Mouse (Mus musculus) liver, adult 2 months (tissue): ENCODE data around the gene Odf4. TPM values are rescaled to one million over a fixed set of nuclear protein-coding genes. Genes with fewer than 3 reads are reported as not detected.
A peak's percentile ranks its signal among the peaks of the same experiment; 100 is the strongest.

Experiments used
- DNase-seq: peaks from one replicate; pipeline ENCODE4 v3.0.0-alpha.2; 2011; ENCODE audit warnings: low read depth, low spot score; ENCODE audit errors: extremely low read depth
- H3K27ac ChIP-seq: fragments of 200-500 bp; replicated peaks from 2 replicates; pipeline ENCODE4 v1.5.1; 2012; ENCODE audit warnings: low read depth, mild to moderate bottlenecking, control low read depth, inconsistent platforms, low read length; ENCODE audit not compliant: insufficient read depth
- H3K27me3 ChIP-seq: fragments of 200-500 bp; 2 replicates; pipeline ENCODE4 v1.6.1; 2012; ENCODE audit warnings: mild to moderate bottlenecking, moderate library complexity, low read length, inconsistent platforms; ENCODE audit not compliant: control insufficient read depth, insufficient read depth
- H3K36me3 ChIP-seq: fragments of 200-500 bp; 2 replicates; pipeline ENCODE4 v1.6.1; 2012; ENCODE audit warnings: low read length, inconsistent platforms; ENCODE audit not compliant: control insufficient read depth, insufficient read depth
- H3K4me1 ChIP-seq: fragments of 200-500 bp; 2 replicates; pipeline ENCODE4 v1.6.1; 2011; ENCODE audit warnings: low read length; ENCODE audit not compliant: control insufficient read depth, insufficient read depth
- H3K4me3 ChIP-seq: fragments of 200-500 bp; 2 replicates; pipeline ENCODE4 v1.5.1; 2011; ENCODE audit warnings: low read depth, mild to moderate bottlenecking, control low read depth, low read length, moderate library complexity; ENCODE audit not compliant: insufficient read depth
- H3K79me2 ChIP-seq: fragments of 200-500 bp; 2 replicates; pipeline ENCODE4 v1.6.1; 2012; ENCODE audit warnings: inconsistent platforms, mild to moderate bottlenecking, low read length, moderate library complexity; ENCODE audit not compliant: control insufficient read depth, insufficient read depth
- H3K9ac ChIP-seq: fragments of 200-500 bp; 2 replicates; pipeline ENCODE4 v1.6.1; 2012; ENCODE audit warnings: low read depth, mild to moderate bottlenecking, control low read depth, inconsistent platforms, low read length
- CTCF ChIP-seq: fragments of 200-500 bp; IDR thresholded peaks from 2 replicates; pipeline ENCODE4 v1.5.1; 2011; ENCODE audit warnings: low read depth, low read length, control low read depth
- POLR2A ChIP-seq: fragments of 200-500 bp; IDR thresholded peaks from 2 replicates; pipeline ENCODE4 v1.6.1; 2011; ENCODE audit warnings: low read length, control low read depth; ENCODE audit not compliant: insufficient read depth; ENCODE audit errors: extremely low read depth
- WGBS: fragments of 180-500 bp; shearing (Covaris S2); methylation state at CpG from one replicate; pipeline ENCODE4 v1.1.7; 2018; 5-methylcytosine and 5-hydroxymethylcytosine counted together
- polyA plus RNA-seq: library from polyadenylated mRNA; depleted of rRNA; stranded (reverse); fragments of >200 nt; gene quantifications from 2 replicates; pipeline ENCODE4 v1.2.3, GENCODE M21; 2012
- total RNA-seq: library from RNA; depleted of rRNA; stranded (reverse); fragments of >200 nt; gene quantifications from 2 replicates; pipeline ENCODE4 v1.2.3, GENCODE M21; 2014

Gene Odf4
- total and polyA plus RNA-seq, 2 experiments = not detected

- peak overlapping the region; percentile 69; the same call in 1 of the 2 replicates for H3K4me3 ChIP-seq
- H3K9ac ChIP-seq = peak overlapping the region; percentile 48
Observed at GRCm38 (mm10) chr11:68956107-68956506, 29.2 kb upstream of the Odf4 start.

GRCm38 (mm10) chr11:68955473-68955872, 28.6 kb upstream of the Odf4 start:
- Histone ChIP-seq H3K9ac (peak overlapping the region; percentile 3; the same call in 1 of the 2 replicates), H3K36me3 (no peaks in the 10 kb centered on the region), H3K27ac (no peak overlapping the region), H3K27me3 (peaks cover 3% of the 10 kb centered on the region; the same call in 1 of the 2 replicates), H3K4me3 (no peak overlapping the region; the same call in 1 of the 2 replicates), H3K4me1 (no peaks in the 10 kb centered on the region), H3K79me2 (no peaks in the 10 kb centered on the region)
- WGBS = 65% methylated on average over 5 of the region's 5 CpGs
- DNase-seq = no peak
- TF ChIP-seq POLR2A (no peak), CTCF (no peak)

More at GRCm38 (mm10) chr11:68956107-68956506, 29.2 kb upstream of the Odf4 start:
- DNase-seq = no peak
- Histone ChIP-seq H3K27ac (peak overlapping the region; percentile 68), H3K4me1 (no peaks in the 10 kb centered on the region), H3K27me3 (peaks cover 2% of the 10 kb centered on the region; the same call in 1 of the 2 replicates), H3K79me2 (no peaks in the 10 kb centered on the region), H3K36me3 (no peaks in the 10 kb centered on the region)
- 55% methylated on average over 3 of the region's 3 CpGs for WGBS
- TF ChIP-seq POLR2A (no peak), CTCF (no peak)

GRCm38 (mm10) chr11:68954408-68954807, 27.5 kb upstream of the Odf4 start:
- peak overlapping the region; percentile 39; the same call in 1 of the 2 replicates for H3K4me3 ChIP-seq
- no peaks in the 10 kb centered on the region for H3K36me3 ChIP-seq
- no peak for DNase-seq
- peaks cover 3% of the 10 kb centered on the region; the same call in 1 of the 2 replicates for H3K27me3 ChIP-seq
- WGBS = 2% methylated on average over 17 of the region's 17 CpGs
- no peaks in the 10 kb centered on the region for H3K79me2 ChIP-seq
- TF ChIP-seq POLR2A (no peak), CTCF (no peak)
- H3K9ac ChIP-seq = no peak overlapping the region
- no peak overlapping the region for H3K27ac ChIP-seq
- no peaks in the 10 kb centered on the region for H3K4me1 ChIP-seq

- DNase-seq = no peak
- H3K4me1 ChIP-seq = no peaks in the 10 kb centered on the region
- H3K4me3 ChIP-seq = peak overlapping the region; percentile 20; the same call in 1 of the 2 replicates
- H3K36me3 ChIP-seq = no peaks in the 10 kb centered on the region
- no peak overlapping the region for H3K9ac ChIP-seq
- no peak overlapping the region for H3K27ac ChIP-seq
- H3K27me3 ChIP-seq = peaks cover 3% of the 10 kb centered on the region; the same call in 1 of the 2 replicates
- WGBS = 14% methylated on average over 13 of the region's 13 CpGs
- H3K79me2 ChIP-seq = no peaks in the 10 kb centered on the region
- TF ChIP-seq POLR2A (no peak), CTCF (no peak)
Observed at GRCm38 (mm10) chr11:68953903-68954302, 27.0 kb upstream of the Odf4 start.

GRCm38 (mm10) chr11:68947542-68947993, 20.7 kb upstream of the Odf4 start:
- Histone ChIP-seq H3K4me3 (no peak overlapping the region), H3K4me1 (no peaks in the 10 kb centered on the region), H3K27me3 (peaks cover 5% of the 10 kb centered on the region), H3K27ac (no peak overlapping the region), H3K36me3 (no peaks in the 10 kb centered on the region), H3K79me2 (no peaks in the 10 kb centered on the region), H3K9ac (no peak overlapping the region)
- DNase-seq = no peak
- 15% methylated on average over 12 of the region's 12 CpGs for WGBS
- TF ChIP-seq POLR2A (no peak), CTCF (no peak)

- H3K79me2 ChIP-seq = no peaks in the 10 kb centered on the region
- H3K27ac ChIP-seq = no peak overlapping the region
- no peak overlapping the region for H3K9ac ChIP-seq
- no peak overlapping the region for H3K4me3 ChIP-seq
- no peaks in the 10 kb centered on the region for H3K4me1 ChIP-seq
- WGBS = 23% methylated on average over 16 of the region's 16 CpGs
- H3K27me3 ChIP-seq = peaks cover 5% of the 10 kb centered on the region
- TF ChIP-seq CTCF (no peak), POLR2A (no peak)
- DNase-seq = no peak
- H3K36me3 ChIP-seq = no peaks in the 10 kb centered on the region
Observed at GRCm38 (mm10) chr11:68946806-68947440, 20.0 kb upstream of the Odf4 start.
